Mouse (Mus musculus) bone marrow, adult 2 months (tissue): Measurements from ENCODE around the gene Rtn1.

Experiments
- CTCF ChIP-seq: fragments of 200-500 bp; IDR thresholded peaks from 2 replicates; pipeline ENCODE4 v1.5.1; 2011; ENCODE audit warnings: low read length, control low read depth; ENCODE audit not compliant: control insufficient read depth, insufficient read depth
- POLR2A ChIP-seq: fragments of 200-500 bp; IDR thresholded peaks from 2 replicates; pipeline ENCODE4 v1.6.1; 2011; ENCODE audit warnings: low read depth, mild to moderate bottlenecking, control low read depth, low read length, borderline replicate concordance; ENCODE audit not compliant: control insufficient read depth

DNA sequence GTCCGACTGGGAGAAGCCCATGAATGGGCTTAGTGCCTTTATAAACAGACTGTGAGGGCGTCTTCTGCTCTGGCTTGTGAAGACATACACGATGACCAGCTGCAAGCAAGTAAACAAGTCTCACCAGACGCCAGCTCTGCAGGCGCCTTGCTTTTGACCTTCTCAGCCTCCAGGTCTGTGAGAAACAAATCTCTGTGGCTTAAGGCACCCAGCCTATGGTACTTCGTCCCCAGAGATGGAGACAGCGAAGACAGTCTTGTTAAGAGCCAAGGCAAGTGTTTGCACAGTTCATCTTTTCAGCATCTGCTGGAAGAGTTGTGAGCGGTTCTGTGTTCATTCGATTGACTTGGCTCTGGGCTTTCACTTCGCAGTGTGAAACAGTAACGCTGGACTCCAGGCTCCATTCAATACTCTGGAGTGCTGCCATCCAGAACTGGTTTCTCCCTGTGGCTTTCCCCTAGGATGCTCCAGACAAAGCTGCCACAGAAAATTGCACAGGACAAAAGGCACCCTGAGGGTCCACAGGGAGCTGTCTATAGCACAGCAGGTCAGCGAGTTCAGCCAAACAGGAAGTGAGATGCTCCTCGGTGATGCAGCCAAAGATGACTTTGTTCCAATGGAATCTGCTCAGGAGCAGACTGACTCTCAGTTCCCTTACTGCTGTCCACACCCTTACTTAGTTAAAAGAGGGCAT is 135.0 kb downstream of the Rtn1 start:
- TF ChIP-seq POLR2A, result no peak
- TF ChIP-seq CTCF, result no peak
